Mouse (Mus musculus) ES-E14 (cell line): ENCODE results near the gene Chn2. TPM values are rescaled to one million over a fixed set of nuclear protein-coding genes. Genes with fewer than 3 reads are reported as not detected.

ENCODE experiments used
- DNase-seq: peaks from one replicate; pipeline ENCODE4 v3.0.0-alpha.2; 2013; ENCODE audit warnings: low read depth, low spot score
- H3K27ac ChIP-seq: 2 replicates; pipeline ENCODE4 v1.5.1; 2012; ENCODE audit warnings: low read depth, mild to moderate bottlenecking, low read length, moderate library complexity, mixed read lengths; ENCODE audit not compliant: poor library complexity, insufficient read depth, severe bottlenecking
- H3K36me3 ChIP-seq: 2 replicates; pipeline ENCODE4 v1.6.1; 2012; ENCODE audit warnings: mild to moderate bottlenecking, low read length, moderate library complexity, mixed read lengths; ENCODE audit not compliant: control insufficient read depth, poor library complexity, insufficient read depth, severe bottlenecking
- H3K4me1 ChIP-seq, 2 experiments: fragments of 150-350 bp in 1 of 2; sonication (generic) in 1 of 2; 2 replicates each; pipeline ENCODE4 v1.6.1; 2012; ENCODE audit warnings: low read length in 2 of 2, mild to moderate bottlenecking in 1 of 2, mixed read lengths in 1 of 2; ENCODE audit not compliant: control insufficient read depth in 2 of 2, insufficient read depth in 2 of 2, poor library complexity in 1 of 2
- H3K4me3 ChIP-seq, 2 experiments: fragments of 150-350 bp in 1 of 2; sonication (generic) in 1 of 2; 2 replicates each; pipeline ENCODE4 v1.5.1; 2012; ENCODE audit warnings: low read length in 2 of 2, low read depth in 1 of 2, mild to moderate bottlenecking in 1 of 2, mixed read lengths in 1 of 2; ENCODE audit not compliant: insufficient read depth in 1 of 2, poor library complexity in 1 of 2, severe bottlenecking in 1 of 2
- H3K9ac ChIP-seq: 2 replicates; pipeline ENCODE4 v1.6.1; 2012; ENCODE audit warnings: low read depth, mild to moderate bottlenecking, low read length, mixed read lengths; ENCODE audit not compliant: poor library complexity, insufficient read depth, severe bottlenecking
- H3K9me3 ChIP-seq: fragments of 150-350 bp; sonication (generic); 2 replicates; pipeline ENCODE4 v1.6.1; 2012; ENCODE audit warnings: low read depth, mild to moderate bottlenecking, low read length; ENCODE audit not compliant: control insufficient read depth, insufficient read depth
- CHD2 ChIP-seq: IDR thresholded peaks from 2 replicates; pipeline ENCODE4 v1.6.1; 2014; ENCODE audit warnings: mild to moderate bottlenecking, low read depth, low read length, inconsistent platforms
- HCFC1 ChIP-seq: IDR thresholded peaks from 2 replicates; pipeline ENCODE4 v1.6.1; 2012; ENCODE audit warnings: low read length, inconsistent platforms, borderline replicate concordance; ENCODE audit not compliant: insufficient read depth
- MAFK ChIP-seq: IDR thresholded peaks from 2 replicates; pipeline ENCODE4 v1.6.1; 2014; ENCODE audit warnings: mild to moderate bottlenecking, low read depth, low read length, inconsistent platforms; ENCODE audit not compliant: insufficient read depth
- ZC3H11A ChIP-seq: IDR thresholded peaks from 2 replicates; pipeline ENCODE4 v1.6.1; 2012; ENCODE audit warnings: low read depth, mild to moderate bottlenecking, inconsistent platforms, low read length, borderline replicate concordance
- ZNF384 ChIP-seq: IDR thresholded peaks from 2 replicates; pipeline ENCODE4 v1.6.1; 2012; ENCODE audit warnings: low read depth, low read length, inconsistent platforms
- in situ Hi-C, 2 experiments: fragments of 600-800 bp; cut with MboI; formaldehyde crosslinking; loops; one replicate each; pipeline ENCODE4 v1.15.1; 2025; ENCODE audit warnings: low sequenced_read_pairs in 2 of 2, inconsistent platforms in 1 of 2; ENCODE audit not compliant: unreplicated experiment in 2 of 2
- total RNA-seq: library from RNA; depleted of rRNA; stranded (reverse); fragments of 300-350 nt; gene quantifications from 2 replicates; pipeline ENCODE4 v1.2.3, GENCODE M21; 2012

The Chn2 gene
- total RNA-seq, 1 experiment, result 7.1 TPM

- no peak for DNase-seq
- Histone ChIP-seq H3K4me1 (no peaks in the 10 kb centered on the region), H3K36me3 (no peaks in the 10 kb centered on the region), H3K27ac (no peak overlapping the region), H3K4me3 (no peak overlapping the region), H3K9me3 (no peaks in the 10 kb centered on the region), H3K9ac (no peak overlapping the region)
- no peak for TF ChIP-seq MAFK
- TF ChIP-seq CHD2, result no peak
- no peak for TF ChIP-seq ZC3H11A
- TF ChIP-seq ZNF384, result no peak
- no peak for TF ChIP-seq HCFC1
- in situ Hi-C loops, result no loop called here
Observed at GRCm38 (mm10) chr6:54008448-54009120, 30.8 kb upstream of the Chn2 start.

GRCm38 (mm10) chr6:54009293-54009692 is 30.1 kb upstream of the Chn2 start:
- TF ChIP-seq ZC3H11A (no peak), MAFK (no peak), HCFC1 (no peak), ZNF384 (no peak), CHD2 (no peak)
- Histone ChIP-seq H3K9ac (no peak overlapping the region), H3K4me1 (no peaks in the 10 kb centered on the region), H3K4me3 (no peak overlapping the region), H3K9me3 (no peaks in the 10 kb centered on the region), H3K36me3 (no peaks in the 10 kb centered on the region), H3K27ac (no peak overlapping the region)
- in situ Hi-C loops, result no loop called here
- DNase-seq, result no peak

GRCm38 (mm10) chr6:54010362-54010761 is 29.0 kb upstream of the Chn2 start:
- Histone ChIP-seq H3K4me1 (no peaks in the 10 kb centered on the region), H3K36me3 (no peaks in the 10 kb centered on the region), H3K9ac (no peak overlapping the region), H3K4me3 (no peak overlapping the region), H3K9me3 (no peaks in the 10 kb centered on the region), H3K27ac (no peak overlapping the region)
- in situ Hi-C loops, result no loop called here
- no peak for DNase-seq
- TF ChIP-seq ZNF384 (no peak), MAFK (no peak), ZC3H11A (no peak), CHD2 (no peak), HCFC1 (no peak)

- H3K4me3 ChIP-seq, result no peak overlapping the region
Observed at GRCm38 (mm10) chr6:54012163-54012562, 27.2 kb upstream of the Chn2 start.

More at GRCm38 (mm10) chr6:54012163-54012562, 27.2 kb upstream of the Chn2 start:
- Histone ChIP-seq H3K9me3 (no peaks in the 10 kb centered on the region), H3K27ac (no peak overlapping the region), H3K36me3 (no peaks in the 10 kb centered on the region), H3K9ac (no peak overlapping the region), H3K4me1 (no peaks in the 10 kb centered on the region)
- DNase-seq, result no peak
- in situ Hi-C loops, result no loop called here
- TF ChIP-seq MAFK, result no peak
- TF ChIP-seq HCFC1, result no peak
- no peak for TF ChIP-seq ZNF384
- TF ChIP-seq ZC3H11A, result no peak
- TF ChIP-seq CHD2, result no peak
